Mouse (Mus musculus) layer of hippocampus, adult 2 months (tissue): ENCODE results near the gene Ints3. TPM values are rescaled to one million over a fixed set of nuclear protein-coding genes. Genes with fewer than 3 reads are reported as not detected.
A peak's percentile ranks its signal among the peaks of the same experiment; 100 is the strongest.

Experiments used
- DNase-seq, 2 experiments: peaks; one replicate each; pipeline ENCODE4 v3.0.0; 2022; ENCODE audit warnings: low spot score in 2 of 2
- H3K27ac ChIP-seq: fragments of 200-600 bp; 2 replicates; pipeline ENCODE4 v1.8.1; 2022
- H3K4me3 ChIP-seq: fragments of 200-600 bp; 2 replicates; pipeline ENCODE4 v1.8.1; 2022; ENCODE audit warnings: mild to moderate bottlenecking
- CTCF ChIP-seq: fragments of 200-600 bp; conservative IDR thresholded peaks from 2 replicates; pipeline ENCODE4 v1.8.1; 2022; ENCODE audit warnings: antibody characterized with exemption, mild to moderate bottlenecking, moderate library complexity
- total RNA-seq, 2 experiments: library from RNA; stranded (reverse); gene quantifications; 2 replicates each; pipeline ENCODE4 v1.2.3; 2021

The Ints3 gene
- total RNA-seq, 2 experiments from 2014 or later = 74.1 to 75.4 TPM

DNA sequence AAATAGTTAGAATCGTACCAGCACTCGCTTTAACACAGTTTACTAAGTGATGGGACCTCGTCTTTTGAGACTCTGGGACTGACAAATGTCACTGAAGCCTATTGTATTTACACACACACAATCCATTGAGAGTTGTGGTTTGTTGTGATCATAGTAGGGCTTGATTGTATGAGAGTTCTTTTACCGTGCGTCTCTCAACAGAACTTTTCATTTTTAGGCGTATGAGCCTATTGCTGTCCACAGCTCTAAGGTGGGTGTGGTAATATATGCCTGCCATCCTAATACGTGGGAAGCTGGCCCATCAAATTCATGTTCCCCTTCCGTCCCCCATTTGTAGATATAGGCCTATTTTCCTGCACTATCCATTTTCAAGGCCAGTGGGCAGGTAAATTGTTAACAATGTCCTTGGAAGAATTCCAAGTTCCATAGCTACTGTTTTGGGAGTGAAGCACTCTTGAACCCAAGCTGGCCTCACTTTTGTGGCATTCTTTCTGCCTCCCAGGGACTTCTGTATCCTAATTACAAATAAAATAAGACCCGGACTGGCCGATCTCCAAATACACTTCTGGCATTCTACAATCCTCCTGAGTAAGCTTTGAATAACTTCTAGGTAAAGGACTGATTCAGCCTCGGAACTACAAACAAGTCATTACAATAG, 780 bp upstream of the Ints3 start:
- Histone ChIP-seq H3K27ac (peak overlapping the region; percentile 90), H3K4me3 (peak overlapping the region; percentile 87)
- no peak for TF ChIP-seq CTCF
- DNase-seq = no peak

DNA sequence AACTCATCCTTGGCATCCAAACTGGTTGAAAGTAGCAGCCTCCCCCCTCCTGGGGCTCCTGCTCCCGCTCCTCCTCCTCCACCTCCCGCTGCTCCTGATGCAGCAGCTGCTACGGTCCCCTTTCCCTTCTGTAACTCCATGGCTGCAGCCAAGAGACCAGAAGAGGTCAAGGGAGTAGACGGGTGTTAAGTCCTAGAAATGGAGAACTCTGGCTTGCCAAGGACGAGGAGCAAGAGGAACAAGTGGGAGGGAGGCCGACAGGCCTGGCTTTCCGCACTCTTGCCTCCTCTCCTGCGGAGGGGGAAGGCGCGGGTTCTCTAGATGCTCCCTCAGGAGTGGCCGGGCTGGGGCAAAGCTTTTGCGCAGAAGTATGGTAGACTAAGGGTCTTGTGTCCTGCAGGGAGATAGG, 607 bp downstream of the Ints3 start:
- no peak for TF ChIP-seq CTCF
- H3K27ac ChIP-seq = peak overlapping the region; percentile 98
- peak; percentile 23 to 44 for DNase-seq
- peak overlapping the region; percentile 87 for H3K4me3 ChIP-seq

DNA sequence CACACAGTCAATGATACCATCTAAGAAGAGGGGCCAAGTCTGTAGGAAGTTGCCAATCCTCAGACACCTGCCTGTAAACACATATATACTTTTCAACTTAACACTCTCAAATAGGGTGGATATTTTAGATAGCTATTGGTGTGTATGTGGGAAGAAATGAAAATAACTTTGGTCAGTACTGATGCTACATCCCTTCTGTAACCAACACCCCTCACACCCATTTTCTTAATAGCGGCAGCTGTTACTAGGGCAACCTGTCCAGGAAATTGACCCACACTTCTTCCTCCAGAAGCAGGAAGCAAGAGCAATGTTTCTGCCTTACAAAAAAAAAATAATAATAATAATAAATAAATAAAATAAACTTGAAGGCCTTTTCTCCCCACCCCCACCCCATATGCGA, 1.1 kb downstream of the Ints3 start:
- Histone ChIP-seq H3K27ac (peak overlapping the region; percentile 98; the same call in 1 of the 2 replicates), H3K4me3 (peak overlapping the region; percentile 87)
- DNase-seq = no peak
- TF ChIP-seq CTCF = no peak

DNA sequence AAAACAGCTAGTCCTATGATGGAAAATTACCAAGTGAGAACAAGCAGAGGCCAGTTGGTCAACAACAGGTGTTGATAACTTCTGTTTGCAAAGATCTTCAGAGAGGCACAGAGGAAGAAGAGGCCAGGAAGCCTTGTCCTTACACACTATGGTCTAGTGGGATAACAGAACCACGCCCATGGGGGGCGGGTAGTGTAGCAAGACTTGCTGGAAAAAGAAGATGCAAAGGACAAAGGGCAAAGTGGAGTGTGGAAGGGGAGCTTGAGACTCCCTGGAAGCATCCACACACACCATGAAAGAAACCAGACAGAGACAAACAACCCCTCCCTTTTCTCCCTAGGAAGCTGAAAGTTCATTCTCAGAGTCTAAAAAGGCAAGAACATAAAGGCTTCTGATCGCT, 3.8 kb downstream of the Ints3 start:
- Histone ChIP-seq H3K4me3 (no peak overlapping the region), H3K27ac (no peak overlapping the region)
- TF ChIP-seq CTCF = no peak
- DNase-seq = no peak

DNA sequence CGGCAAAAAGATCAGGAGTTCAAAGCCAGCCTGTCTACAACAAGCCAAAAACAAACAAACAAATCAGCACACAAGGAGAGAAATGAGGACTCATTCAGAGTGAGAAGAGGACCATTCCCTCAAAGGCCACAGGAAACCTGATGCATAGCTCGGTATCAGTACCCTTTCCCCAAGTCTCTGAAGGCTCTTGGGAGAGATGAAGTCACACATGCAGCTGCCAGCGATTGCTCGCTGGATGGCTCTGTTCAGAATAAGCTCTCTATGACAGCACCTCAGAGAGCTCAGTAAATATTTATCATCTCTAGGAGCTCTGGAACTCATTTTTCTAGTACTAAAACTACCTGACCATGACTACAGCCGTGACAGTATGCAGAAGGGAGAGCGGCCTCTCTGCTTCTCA, 5.2 kb downstream of the Ints3 start:
- no peak for TF ChIP-seq CTCF
- no peak for DNase-seq
- H3K27ac ChIP-seq = no peak overlapping the region
- H3K4me3 ChIP-seq = no peak overlapping the region

DNA sequence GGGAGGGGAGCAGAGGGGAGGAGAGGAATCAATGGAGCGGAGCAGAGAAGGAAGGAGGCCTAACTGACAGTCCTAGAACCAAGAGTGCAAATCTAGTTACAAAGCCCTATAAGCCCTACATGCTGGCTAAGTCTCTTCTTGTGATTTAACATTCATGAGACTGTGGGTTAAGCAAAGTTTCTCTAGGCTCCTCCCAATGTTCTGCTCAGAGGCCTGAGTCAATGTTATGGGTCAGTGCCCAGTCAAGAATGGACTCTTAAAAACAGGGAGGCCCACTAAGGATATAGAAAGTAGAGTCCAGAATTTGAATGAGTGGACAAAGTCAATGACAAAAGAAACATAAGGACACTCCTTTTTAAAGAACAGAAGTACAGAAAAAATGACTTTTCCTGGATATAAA, 5.8 kb downstream of the Ints3 start:
- Histone ChIP-seq H3K27ac (no peak overlapping the region), H3K4me3 (no peak overlapping the region)
- no peak for TF ChIP-seq CTCF
- no peak for DNase-seq

DNA sequence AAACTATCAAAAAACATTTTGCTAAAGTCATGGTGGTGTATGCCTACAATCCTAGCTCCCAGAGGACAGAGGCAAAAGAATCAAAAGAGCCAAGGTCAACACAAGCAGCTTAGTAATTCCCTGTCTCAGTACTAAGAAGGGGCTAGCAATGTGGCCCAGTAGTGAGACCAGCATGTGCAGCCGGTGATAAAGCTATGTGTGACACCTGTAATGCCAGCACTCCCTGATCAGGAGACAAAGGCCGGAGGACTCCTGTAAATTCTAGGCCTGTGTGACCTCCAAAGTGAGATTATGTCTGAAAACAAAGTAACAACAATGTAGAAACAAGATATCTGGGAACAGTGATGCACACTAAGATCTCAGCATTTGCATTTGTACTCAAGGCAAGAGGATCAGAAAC, 7.9 kb downstream of the Ints3 start:
- H3K27ac ChIP-seq = no peak overlapping the region
- no peak for DNase-seq
- TF ChIP-seq CTCF = no peak
- no peak overlapping the region for H3K4me3 ChIP-seq

DNA sequence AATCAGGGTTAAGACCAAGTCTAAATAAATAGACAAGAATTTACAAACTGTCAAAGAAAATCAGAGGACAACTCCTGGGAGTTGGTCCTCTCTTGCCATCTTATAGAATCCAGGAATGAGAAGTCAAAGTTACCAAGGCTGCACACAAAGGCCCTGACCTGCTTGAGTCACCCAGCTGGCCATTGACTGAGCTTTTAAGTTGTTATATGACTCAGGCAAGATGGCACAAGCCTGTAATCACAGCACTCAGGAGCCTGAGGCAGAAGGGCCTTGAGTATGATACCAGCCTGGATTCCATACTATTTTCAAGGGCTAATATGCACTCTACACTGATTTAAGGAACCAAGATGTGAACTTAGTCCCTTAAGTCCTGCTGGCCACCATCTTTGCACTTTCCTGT, 9.9 kb downstream of the Ints3 start:
- no peak for TF ChIP-seq CTCF
- no peak for DNase-seq
- H3K4me3 ChIP-seq = no peak overlapping the region
- H3K27ac ChIP-seq = no peak overlapping the region

DNA sequence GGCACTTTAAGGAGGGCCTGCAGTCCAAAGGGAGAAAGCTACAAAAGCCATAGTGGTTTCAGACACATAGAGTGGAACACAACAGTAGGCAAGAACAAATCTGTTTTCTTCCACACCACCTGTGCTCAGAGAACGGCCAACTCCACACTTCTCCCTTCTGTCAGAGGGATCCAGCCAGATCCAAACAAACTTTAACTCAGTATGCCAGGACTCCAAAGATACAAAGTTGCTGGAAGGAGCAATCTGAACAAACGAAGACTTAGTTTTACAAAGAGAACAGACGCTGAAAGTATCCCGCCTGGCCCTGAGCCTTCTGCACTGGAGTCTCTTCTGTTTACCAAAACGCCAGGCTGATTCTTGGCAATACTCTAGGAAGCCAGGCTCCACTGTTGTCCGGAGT, 12.7 kb downstream of the Ints3 start:
- Histone ChIP-seq H3K4me3 (no peak overlapping the region), H3K27ac (peak overlapping the region; percentile 67; the same call in 1 of the 2 replicates)
- TF ChIP-seq CTCF = no peak
- peak in 1 of 2 experiments; percentile 33 for DNase-seq

DNA sequence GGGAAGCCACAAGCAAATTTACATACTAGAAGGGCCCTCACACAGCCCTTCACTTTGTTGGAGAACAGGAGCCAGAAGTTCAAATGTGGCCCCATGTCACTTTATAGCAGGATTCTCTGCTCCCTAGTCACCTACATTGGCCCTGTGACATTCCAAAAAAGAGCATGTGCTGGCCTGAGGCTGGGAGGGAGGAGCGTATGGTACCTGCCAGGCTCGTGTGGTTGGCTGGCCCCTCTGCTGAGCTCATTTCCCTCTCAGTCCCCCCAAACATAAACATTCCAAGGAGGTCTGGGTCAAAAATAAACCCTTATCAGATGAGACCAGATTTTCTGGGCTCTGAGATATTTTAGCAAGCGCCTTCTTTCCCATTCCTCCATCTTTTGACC, 20.4 kb downstream of the Ints3 start:
- H3K4me3 ChIP-seq = no peak overlapping the region
- no peak for DNase-seq
- H3K27ac ChIP-seq = no peak overlapping the region
- TF ChIP-seq CTCF = no peak; the same call in 1 of the 2 replicates

DNA sequence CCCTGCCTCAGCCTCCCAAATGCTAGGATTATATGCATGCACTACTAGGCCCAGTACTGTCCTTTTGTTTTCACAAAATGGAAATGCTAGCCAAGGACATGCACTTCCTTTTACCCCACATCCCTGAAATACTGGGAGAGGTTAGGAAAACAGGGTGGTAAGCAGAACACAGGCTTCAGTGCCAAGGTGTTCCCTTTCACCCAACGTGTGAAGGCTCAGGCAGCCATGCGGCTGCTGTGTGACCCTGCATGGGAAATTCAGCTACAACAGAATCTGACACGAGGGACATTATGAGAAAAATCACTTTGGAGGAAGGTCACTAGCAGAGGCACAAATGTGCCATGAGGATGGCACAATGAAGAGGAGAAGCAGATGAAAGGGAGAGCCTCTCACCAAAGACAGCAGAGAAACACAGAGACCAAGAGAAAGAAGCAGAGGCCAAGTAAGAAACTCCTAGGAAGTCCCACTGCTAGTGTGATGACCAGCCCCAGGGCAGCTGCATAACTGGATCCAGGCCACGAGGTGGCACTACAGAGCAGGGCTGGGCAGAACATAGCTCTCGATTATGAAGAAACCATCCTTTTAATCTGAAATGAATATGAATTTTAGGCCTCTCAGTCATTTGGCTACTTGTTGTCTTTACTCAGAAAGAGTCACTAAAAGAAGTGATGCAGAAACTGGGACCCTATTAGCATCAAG, 21.0 kb downstream of the Ints3 start:
- no peak overlapping the region for H3K4me3 ChIP-seq
- TF ChIP-seq CTCF = peak; percentile 99

DNA sequence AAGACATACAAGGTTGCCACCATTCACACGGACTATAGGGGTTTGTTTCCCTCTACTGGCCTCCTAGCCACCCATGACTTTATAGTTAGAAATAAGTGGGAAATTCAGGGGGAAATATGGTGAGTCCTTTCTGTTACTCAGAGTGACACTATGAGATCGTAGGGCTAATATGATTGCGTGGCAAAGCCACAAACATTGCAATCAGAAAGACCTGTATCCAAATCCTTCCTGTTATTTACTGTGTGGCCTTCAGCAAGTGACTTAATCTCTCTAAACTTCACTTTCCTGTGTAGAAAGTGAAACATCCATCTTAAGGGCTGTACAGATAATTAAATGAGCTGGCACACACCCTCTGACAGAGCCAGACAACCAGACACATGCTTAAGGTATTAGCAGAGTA, 24.7 kb downstream of the Ints3 start:
- TF ChIP-seq CTCF = no peak

More for the DNA sequence above, 21.0 kb downstream of the Ints3 start:
- DNase-seq = peak; percentile 56 to 74
- no peak overlapping the region for H3K27ac ChIP-seq

DNA sequence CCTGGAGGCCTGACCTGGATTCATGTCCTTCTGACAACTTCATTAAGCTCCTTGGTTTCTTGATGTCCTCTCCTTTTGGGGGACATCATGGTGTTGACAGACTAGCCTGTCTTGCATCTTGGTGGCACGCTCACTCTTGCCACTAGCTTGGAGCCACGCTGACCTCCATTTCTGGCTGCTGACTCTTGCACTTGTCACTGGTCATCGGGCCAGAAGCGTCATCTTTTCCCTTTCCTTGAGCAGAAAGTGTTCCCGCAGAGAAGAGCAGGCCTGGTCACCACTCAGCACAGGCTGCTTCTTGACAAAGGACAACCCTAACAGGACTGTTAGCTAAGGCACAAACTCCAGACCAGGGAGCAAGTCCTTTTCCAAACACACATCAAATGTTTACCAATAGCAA, 27.0 kb downstream of the Ints3 start:
- no peak for TF ChIP-seq CTCF
- no peak for DNase-seq
- no peak overlapping the region for H3K27ac ChIP-seq
- H3K4me3 ChIP-seq = no peak overlapping the region

More for the DNA sequence above, 24.7 kb downstream of the Ints3 start:
- DNase-seq = no peak
- Histone ChIP-seq H3K27ac (no peak overlapping the region), H3K4me3 (no peak overlapping the region)

DNA sequence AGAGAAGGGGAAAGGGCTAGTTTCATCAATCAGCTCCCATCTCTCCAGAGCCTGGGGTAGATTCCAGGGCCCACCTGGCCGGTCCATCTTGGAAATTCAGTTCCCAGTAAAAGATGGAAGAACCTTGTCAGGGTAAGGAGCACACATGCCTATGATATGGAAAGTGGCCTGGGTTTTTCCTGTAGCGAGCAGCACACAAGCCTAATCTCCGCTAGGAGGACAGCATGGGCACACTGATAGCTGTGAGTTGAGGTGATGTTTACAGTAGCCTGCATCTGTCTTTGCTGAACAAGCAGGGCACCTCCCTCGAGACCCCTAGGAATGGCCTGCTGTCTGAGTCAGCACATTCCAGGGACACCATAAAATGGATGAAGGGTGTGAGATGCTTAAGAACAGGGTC, 28.8 kb downstream of the Ints3 start:
- Histone ChIP-seq H3K27ac (no peak overlapping the region), H3K4me3 (no peak overlapping the region)
- TF ChIP-seq CTCF = no peak
- DNase-seq = no peak
